Mouse (Mus musculus): Measurements from ENCODE around the gene Dazap2. TPM values are rescaled to one million over a fixed set of nuclear protein-coding genes. Genes with fewer than 3 reads are reported as not detected.

Dazap2 gene
- polyA plus RNA-seq, 1 experiment from 2014 or later, result 250 TPM

- Histone ChIP-seq H3K27me3 (ENCODE audit: control insufficient read depth, insufficient read depth, low read length) (no peaks in the 10 kb centered on the region), H3K27ac (ENCODE audit: low read depth, low read length) (no peak overlapping the region), H3K9me3 (ENCODE audit: control insufficient read depth, low read length) (no peaks in the 10 kb centered on the region), H3K4me2 (ENCODE audit: low read depth) (no peak overlapping the region), H3K4me3 (ENCODE audit: low read depth, low read length) (no peak overlapping the region), H3K4me1 (ENCODE audit: control insufficient read depth, insufficient read depth, low read length) (0 out of 2 replicates have a peak, but pooled peaks cover 3% of the 10 kb centered on the region), H3K36me3 (ENCODE audit: control insufficient read depth, insufficient read depth, low read length) (no peaks in the 10 kb centered on the region), H3K9ac (ENCODE audit: low read length) (no peak overlapping the region)
- ATAC-seq (ENCODE audit: insufficient read depth, low FRiP score, low TSS enrichment) (no peak), DNase-seq (ENCODE audit: low spot score) (no peak)
- 82% methylated on average over 5 of the region's 5 CpGs for WGBS
These were observed 52.9 kb downstream of the Dazap2 start for GRCm38 (mm10) chr15:100667871-100668545.

- Histone ChIP-seq H3K4me1 (ENCODE audit: control insufficient read depth, insufficient read depth, low read length) (0 out of 2 replicates have a peak, but pooled peaks cover 3% of the 10 kb centered on the region), H3K27ac (ENCODE audit: low read depth, low read length) (no peak within 1 kb of the TSS), H3K27me3 (ENCODE audit: control insufficient read depth, insufficient read depth, low read length) (no peaks in the 10 kb centered on the region), H3K4me2 (ENCODE audit: low read depth) (no peak within 1 kb of the TSS), H3K36me3 (ENCODE audit: control insufficient read depth, insufficient read depth, low read length) (no peaks in the 10 kb centered on the region), H3K4me3 (ENCODE audit: low read depth, low read length) (no peak within 1 kb of the TSS), H3K9ac (ENCODE audit: low read length) (no peak within 1 kb of the TSS), H3K9me3 (ENCODE audit: control insufficient read depth, low read length) (no peaks in the 10 kb centered on the region)
- DNase-seq (ENCODE audit: low spot score), result no peak
- ATAC-seq (ENCODE audit: insufficient read depth, low FRiP score, low TSS enrichment), result no peak
- 92% methylated on average over 20 of the region's 20 CpGs for WGBS
These were observed 54.2 kb downstream of the Dazap2 start, which contains the start of gene Bin2 for GRCm38 (mm10) chr15:100669337-100669736. Gene Bin2 (minus strand): TSS chr15:100669553.

GRCm38 (mm10) chr15:100670004-100670403 is 54.9 kb downstream of the Dazap2 start:
- ATAC-seq (ENCODE audit: insufficient read depth, low FRiP score, low TSS enrichment) (no peak), DNase-seq (ENCODE audit: low spot score) (no peak)
- Histone ChIP-seq H3K9ac (ENCODE audit: low read length) (no peak overlapping the region), H3K9me3 (ENCODE audit: control insufficient read depth, low read length) (no peaks in the 10 kb centered on the region), H3K27me3 (ENCODE audit: control insufficient read depth, insufficient read depth, low read length) (no peaks in the 10 kb centered on the region), H3K36me3 (ENCODE audit: control insufficient read depth, insufficient read depth, low read length) (no peaks in the 10 kb centered on the region), H3K4me2 (ENCODE audit: low read depth) (no peak overlapping the region), H3K27ac (ENCODE audit: low read depth, low read length) (no peak overlapping the region), H3K4me1 (ENCODE audit: control insufficient read depth, insufficient read depth, low read length) (0 out of 2 replicates have a peak, but pooled peaks cover 3% of the 10 kb centered on the region), H3K4me3 (ENCODE audit: low read depth, low read length) (no peak overlapping the region)
- WGBS, result 74% methylated on average over 8 of the region's 8 CpGs

Small RNA genes lying within 50 kb of the gene (microRNA-seq; reads per million reads assigned to microRNA genes)
- gene Mir6961, result not detected

Other genes starting within 250 kb of the Dazap2 start
- 0.08 TPM in 1 of 2 replicates, not detected in the other for gene Gm5475, start 193.2 kb upstream of the Dazap2 start, polyA plus RNA-seq (2014; fragmentation: Nextera tagmentation; extraction: Ambion mirVana)
- 18.2 and 21.6 TPM in 2 replicates for gene Slc11a2, start 190.3 kb upstream of the Dazap2 start, polyA plus RNA-seq (2014; fragmentation: Nextera tagmentation; extraction: Ambion mirVana)
- gene Letmd1, start 146.3 kb upstream of the Dazap2 start, polyA plus RNA-seq (2014; fragmentation: Nextera tagmentation; extraction: Ambion mirVana), result 47.3 and 51.1 TPM in 2 replicates
- gene Csrnp2, start 119.9 kb upstream of the Dazap2 start, polyA plus RNA-seq (2014; fragmentation: Nextera tagmentation; extraction: Ambion mirVana), result 28.9 and 29.9 TPM in 2 replicates
- gene Tfcp2, start 63.3 kb upstream of the Dazap2 start, polyA plus RNA-seq (2014; fragmentation: Nextera tagmentation; extraction: Ambion mirVana), result 30.2 and 31.3 TPM in 2 replicates
- gene Pou6f1, start 15.4 kb upstream of the Dazap2 start, polyA plus RNA-seq (2014; fragmentation: Nextera tagmentation; extraction: Ambion mirVana), result 12.1 and 12.5 TPM in 2 replicates
- 3.7 and 3.8 TPM in 2 replicates for gene Smagp, start 21.6 kb downstream of the Dazap2 start, polyA plus RNA-seq (2014; fragmentation: Nextera tagmentation; extraction: Ambion mirVana)
- gene Bin2, start 54.2 kb downstream of the Dazap2 start, polyA plus RNA-seq (2014; fragmentation: Nextera tagmentation; extraction: Ambion mirVana), result 3.6 and 5.1 TPM in 2 replicates
- gene Cela1, start 72.6 kb downstream of the Dazap2 start, polyA plus RNA-seq (2014; fragmentation: Nextera tagmentation; extraction: Ambion mirVana), result 1.3 and 4.7 TPM in 2 replicates
- gene Galnt6, start 114.0 kb downstream of the Dazap2 start, polyA plus RNA-seq (2014; fragmentation: Nextera tagmentation; extraction: Ambion mirVana), result 0.11 TPM in 1 of 2 replicates, not detected in the other
- gene Slc4a8, start 146.4 kb downstream of the Dazap2 start, polyA plus RNA-seq (2014; fragmentation: Nextera tagmentation; extraction: Ambion mirVana), result 7.9 and 11.3 TPM in 2 replicates